Mouse (Mus musculus) MEL (cell line): ENCODE measurements around the gene Gm16181. TPM values are rescaled to one million over a fixed set of nuclear protein-coding genes. Genes with fewer than 3 reads are reported as not detected.

Experiments
- DNase-seq: peaks from one replicate; pipeline ENCODE4 v3.0.0; 2011; ENCODE audit warnings: low read depth, low spot score
- H3K27ac ChIP-seq: 2 replicates; pipeline ENCODE4 v1.5.1; 2012; ENCODE audit warnings: low read depth, mild to moderate bottlenecking, control low read depth, low read length, moderate library complexity; ENCODE audit not compliant: control insufficient read depth
- H3K27me3 ChIP-seq, 2 experiments: fragments of 150-350 bp in 1 of 2; sonication (generic) in 1 of 2; 2 replicates each; pipeline ENCODE4 v1.6.1; 2012; ENCODE audit warnings: low read length in 2 of 2, mild to moderate bottlenecking in 2 of 2, improper control_type of control experiment in 1 of 2, moderate library complexity in 1 of 2; ENCODE audit not compliant: insufficient read depth in 2 of 2, control insufficient read depth in 1 of 2
- H3K36me3 ChIP-seq, 2 experiments: 2 replicates each; pipeline ENCODE4 v1.6.1; 2012 to 2014; ENCODE audit warnings: low read length in 2 of 2, improper control_type of control experiment in 1 of 2, inconsistent platforms in 1 of 2, mild to moderate bottlenecking in 1 of 2; ENCODE audit not compliant: insufficient read depth in 2 of 2, control insufficient read depth in 1 of 2
- H3K4me1 ChIP-seq, 2 experiments: fragments of 150-350 bp in 1 of 2; sonication (generic) in 1 of 2; 2 replicates each; pipeline ENCODE4 v1.6.1; 2012; ENCODE audit warnings: low read length in 2 of 2, improper control_type of control experiment in 1 of 2, mild to moderate bottlenecking in 1 of 2; ENCODE audit not compliant: insufficient read depth in 2 of 2, control insufficient read depth in 1 of 2
- H3K4me3 ChIP-seq, 2 experiments: fragments of 150-350 bp in 1 of 2; sonication (generic) in 1 of 2; 2 replicates each; pipeline ENCODE4 v1.5.1; 2012; ENCODE audit warnings: low read depth in 2 of 2, low read length in 2 of 2, mild to moderate bottlenecking in 2 of 2, moderate library complexity in 2 of 2, control low read depth in 1 of 2, improper control_type of control experiment in 1 of 2; ENCODE audit not compliant: control insufficient read depth in 1 of 2, insufficient read depth in 1 of 2
- H3K79me2 ChIP-seq: 2 replicates; pipeline ENCODE4 v1.6.1; 2012; ENCODE audit warnings: mild to moderate bottlenecking, low read length, moderate library complexity; ENCODE audit not compliant: control insufficient read depth, poor library complexity, insufficient read depth
- H3K9ac ChIP-seq: 2 replicates; pipeline ENCODE4 v1.6.1; 2012; ENCODE audit warnings: low read depth, mild to moderate bottlenecking, control low read depth, low read length, moderate library complexity; ENCODE audit not compliant: control insufficient read depth, poor library complexity, severe bottlenecking
- H3K9me3 ChIP-seq: fragments of 150-350 bp; sonication (generic); replicated peaks from 2 replicates; pipeline ENCODE4 v1.6.1; 2012; ENCODE audit warnings: mild to moderate bottlenecking, low read length, improper control_type of control experiment, moderate library complexity; ENCODE audit not compliant: insufficient read depth
- CHD2 ChIP-seq: IDR thresholded peaks from 2 replicates; pipeline ENCODE4 v1.6.1; 2011; ENCODE audit warnings: low read length, improper control_type of control experiment
- CTCF ChIP-seq, 3 experiments: IDR thresholded peaks in 2 of 3; conservative IDR thresholded peaks in 1 of 3; 2 replicates each; pipeline ENCODE4 v1.5.1; 2011 to 2012; ENCODE audit warnings: low read length in 3 of 3, low read depth in 2 of 3, mild to moderate bottlenecking in 2 of 3, improper control_type of control experiment in 1 of 3, inconsistent platforms in 1 of 3, mixed read lengths in 1 of 3, moderate library complexity in 1 of 3; ENCODE audit not compliant: control insufficient read depth in 1 of 3, insufficient read depth in 1 of 3, poor library complexity in 1 of 3, severe bottlenecking in 1 of 3
- E2F4 ChIP-seq: IDR thresholded peaks from 2 replicates; pipeline ENCODE4 v1.6.1; 2011; ENCODE audit warnings: low read depth, low read length, improper control_type of control experiment, borderline replicate concordance
- ELF1 ChIP-seq: IDR thresholded peaks from 2 replicates; pipeline ENCODE4 v1.6.1; 2014; ENCODE audit warnings: low read depth, mild to moderate bottlenecking, inconsistent platforms, low read length, improper control_type of control experiment, moderate library complexity
- EP300 ChIP-seq, 2 experiments: IDR thresholded peaks; 2 replicates each; pipeline ENCODE4 v1.6.1; 2011; ENCODE audit warnings: improper control_type of control experiment in 2 of 2, low read length in 2 of 2, low read depth in 1 of 2, mild to moderate bottlenecking in 1 of 2
- GABPA ChIP-seq: IDR thresholded peaks from 2 replicates; pipeline ENCODE4 v1.6.1; 2012; ENCODE audit warnings: low read depth, mild to moderate bottlenecking, inconsistent platforms, low read length, improper control_type of control experiment, moderate library complexity
- GATA1 ChIP-seq: IDR thresholded peaks from 2 replicates; pipeline ENCODE4 v1.6.1; 2011; ENCODE audit warnings: low read depth, low read length, improper control_type of control experiment
- HCFC1 ChIP-seq: IDR thresholded peaks from 2 replicates; pipeline ENCODE4 v1.6.1; 2012; ENCODE audit warnings: low read depth, mild to moderate bottlenecking, inconsistent platforms, low read length, improper control_type of control experiment, moderate library complexity
- JUND ChIP-seq: IDR thresholded peaks from 2 replicates; pipeline ENCODE4 v1.6.1; 2011; ENCODE audit warnings: low read depth, mild to moderate bottlenecking, improper control_type of control experiment, low read length
- KAT2A ChIP-seq: conservative IDR thresholded peaks from 2 replicates; pipeline ENCODE4 v1.6.1; 2012; ENCODE audit warnings: low read depth, low read length, improper control_type of control experiment, inconsistent platforms
- MAFK ChIP-seq: IDR thresholded peaks from 2 replicates; pipeline ENCODE4 v1.6.1; 2011; ENCODE audit warnings: low read depth, mild to moderate bottlenecking, low read length, improper control_type of control experiment, borderline replicate concordance
- MAX ChIP-seq: IDR thresholded peaks from 2 replicates; pipeline ENCODE4 v1.6.1; 2011; ENCODE audit warnings: low read length, improper control_type of control experiment
- MEF2A ChIP-seq: IDR thresholded peaks from 2 replicates; pipeline ENCODE4 v1.6.1; 2014; ENCODE audit warnings: low read depth, mild to moderate bottlenecking, inconsistent platforms, low read length, improper control_type of control experiment; ENCODE audit not compliant: poor library complexity, insufficient replicate concordance, severe bottlenecking; ENCODE audit errors: extremely low read depth
- MXI1 ChIP-seq: IDR thresholded peaks from 2 replicates; pipeline ENCODE4 v1.6.1; 2011; ENCODE audit warnings: mild to moderate bottlenecking, low read depth, low read length, improper control_type of control experiment
- MYC ChIP-seq: IDR thresholded peaks from 2 replicates; pipeline ENCODE4 v1.6.1; 2011; ENCODE audit warnings: low read depth, mild to moderate bottlenecking, low read length, improper control_type of control experiment, moderate library complexity
- NELFE ChIP-seq: IDR thresholded peaks from 2 replicates; pipeline ENCODE4 v1.6.1; 2011; ENCODE audit warnings: low read depth, low read length, improper control_type of control experiment
- NRF1 ChIP-seq: IDR thresholded peaks from 2 replicates; pipeline ENCODE4 v1.6.1; 2014; ENCODE audit warnings: low read depth, mild to moderate bottlenecking, inconsistent platforms, low read length, improper control_type of control experiment, moderate library complexity; ENCODE audit not compliant: poor library complexity, insufficient read depth, severe bottlenecking
- POLR2A ChIP-seq, 2 experiments: IDR thresholded peaks; 2 replicates each; pipeline ENCODE4 v1.6.1; 2011 to 2012; ENCODE audit warnings: low read length in 2 of 2, mild to moderate bottlenecking in 2 of 2, control low read depth in 1 of 2, improper control_type of control experiment in 1 of 2, low read depth in 1 of 2, moderate library complexity in 1 of 2; ENCODE audit not compliant: control insufficient read depth in 1 of 2, insufficient read depth in 1 of 2, poor library complexity in 1 of 2
- POLR2AphosphoS2 ChIP-seq: IDR thresholded peaks from 2 replicates; pipeline ENCODE4 v1.6.1; 2011; ENCODE audit warnings: low read length, improper control_type of control experiment
- POLR2AphosphoS5 ChIP-seq: IDR thresholded peaks from 2 replicates; pipeline ENCODE4 v1.6.1; 2012; ENCODE audit warnings: low read depth, borderline replicate concordance, mild to moderate bottlenecking, inconsistent platforms, low read length, moderate library complexity, mixed read lengths
- RAD21 ChIP-seq: IDR thresholded peaks from 2 replicates; pipeline ENCODE4 v1.6.1; 2011; ENCODE audit warnings: mild to moderate bottlenecking, low read depth, low read length, improper control_type of control experiment
- RCOR1 ChIP-seq: IDR thresholded peaks from 2 replicates; pipeline ENCODE4 v1.6.1; 2012; ENCODE audit warnings: low read depth, mild to moderate bottlenecking, inconsistent platforms, low read length, improper control_type of control experiment
- SIN3A ChIP-seq: IDR thresholded peaks from 2 replicates; pipeline ENCODE4 v1.6.1; 2012; ENCODE audit warnings: low read length, improper control_type of control experiment, inconsistent platforms
- SMC3 ChIP-seq: IDR thresholded peaks from 2 replicates; pipeline ENCODE4 v1.6.1; 2011; ENCODE audit warnings: low read depth, low read length, improper control_type of control experiment
- TAL1 ChIP-seq: IDR thresholded peaks from 2 replicates; pipeline ENCODE4 v1.6.1; 2012; ENCODE audit warnings: mild to moderate bottlenecking, inconsistent platforms, low read length, moderate library complexity, mixed read lengths
- TBP ChIP-seq: IDR thresholded peaks from 2 replicates; pipeline ENCODE4 v1.8.0; 2011; ENCODE audit warnings: low read depth, low read length, improper control_type of control experiment
- TCF12 ChIP-seq: IDR thresholded peaks from 2 replicates; pipeline ENCODE4 v1.6.1; 2014; ENCODE audit warnings: low read depth, mild to moderate bottlenecking, inconsistent platforms, low read length, improper control_type of control experiment, moderate library complexity
- UBTF ChIP-seq: IDR thresholded peaks from 2 replicates; pipeline ENCODE4 v1.6.1; 2012; ENCODE audit warnings: low read depth, mild to moderate bottlenecking, inconsistent platforms, low read length, improper control_type of control experiment, moderate library complexity, borderline replicate concordance; ENCODE audit not compliant: insufficient read depth
- ZC3H11A ChIP-seq: IDR thresholded peaks from 2 replicates; pipeline ENCODE4 v1.6.1; 2012; ENCODE audit warnings: low read depth, mild to moderate bottlenecking, inconsistent platforms, low read length, improper control_type of control experiment
- ZMIZ1 ChIP-seq: IDR thresholded peaks from 2 replicates; pipeline ENCODE4 v1.6.1; 2012; ENCODE audit warnings: low read depth, mild to moderate bottlenecking, inconsistent platforms, low read length, improper control_type of control experiment, moderate library complexity
- ZNF384 ChIP-seq: IDR thresholded peaks from 2 replicates; pipeline ENCODE4 v1.6.1; 2012; ENCODE audit warnings: low read depth, mild to moderate bottlenecking, inconsistent platforms, low read length, improper control_type of control experiment
- polyA plus RNA-seq, 2 experiments: library from polyadenylated mRNA; stranded (reverse) in 1 of 2; unstranded in 1 of 2; fragments of >175 nt in 1 of 2; fragments of >200 nt in 1 of 2; gene quantifications; 2 replicates each; pipeline versions ENCODE4 v1.2.1 to v1.2.4; 2012; ENCODE audit warnings: low replicate concordance in 2 of 2, low read depth in 1 of 2; ENCODE audit not compliant: insufficient read length in 2 of 2, insufficient read depth in 1 of 2, missing spikeins in 1 of 2
- total RNA-seq: library from RNA; depleted of rRNA; stranded (reverse); fragments of 300-350 nt; gene quantifications from 2 replicates; pipeline ENCODE4 v1.2.3, GENCODE M21; 2012

The Gm16181 gene
- total and polyA plus RNA-seq, 3 experiments, result 0.58 TPM; not detected in 2

DNA sequence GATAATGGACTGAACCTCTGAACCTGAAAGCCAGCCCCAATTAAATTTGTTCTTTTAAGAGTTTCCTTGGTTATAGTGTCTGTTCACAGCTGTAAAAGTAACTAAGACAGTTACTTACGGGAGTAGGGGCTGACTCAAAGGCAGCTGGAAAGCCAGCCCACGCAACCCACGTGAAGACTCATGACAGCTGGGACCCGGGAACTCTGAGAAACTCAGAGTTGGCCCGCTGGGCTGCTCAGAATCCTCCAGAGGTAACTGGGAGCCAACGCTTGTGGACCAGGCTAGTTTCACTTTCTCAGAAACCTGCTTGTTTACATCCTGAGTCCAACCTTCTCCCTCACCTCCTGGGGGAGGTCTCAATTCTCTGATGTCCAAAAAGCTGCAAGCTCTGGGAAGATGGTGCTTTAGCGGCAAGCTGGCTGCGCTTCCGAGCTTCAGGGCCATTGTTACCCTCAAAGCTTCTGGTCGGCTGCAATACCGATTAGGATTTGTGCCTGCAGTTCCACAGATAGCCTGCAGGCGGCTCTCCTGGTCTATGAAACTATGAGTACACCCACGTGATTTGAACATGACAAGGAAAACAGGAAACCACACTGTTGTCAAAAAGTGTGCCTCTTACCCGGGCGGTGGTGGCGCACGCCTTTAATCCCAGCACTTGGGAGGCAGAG lies 37.3 kb downstream of the Gm16181 start (continued):
- TF ChIP-seq POLR2AphosphoS2 (no peak), RAD21 (peak; percentile 89), EP300 (IDR thresholded peaks at IDR 0.05; ENCODE audit: low read depth in 1 of 2, low read length in 2 of 2) (0 out of 4 replicates have a peak, but pooled peaks of 1 of the 2 experiments have one; percentile 10)

DNA sequence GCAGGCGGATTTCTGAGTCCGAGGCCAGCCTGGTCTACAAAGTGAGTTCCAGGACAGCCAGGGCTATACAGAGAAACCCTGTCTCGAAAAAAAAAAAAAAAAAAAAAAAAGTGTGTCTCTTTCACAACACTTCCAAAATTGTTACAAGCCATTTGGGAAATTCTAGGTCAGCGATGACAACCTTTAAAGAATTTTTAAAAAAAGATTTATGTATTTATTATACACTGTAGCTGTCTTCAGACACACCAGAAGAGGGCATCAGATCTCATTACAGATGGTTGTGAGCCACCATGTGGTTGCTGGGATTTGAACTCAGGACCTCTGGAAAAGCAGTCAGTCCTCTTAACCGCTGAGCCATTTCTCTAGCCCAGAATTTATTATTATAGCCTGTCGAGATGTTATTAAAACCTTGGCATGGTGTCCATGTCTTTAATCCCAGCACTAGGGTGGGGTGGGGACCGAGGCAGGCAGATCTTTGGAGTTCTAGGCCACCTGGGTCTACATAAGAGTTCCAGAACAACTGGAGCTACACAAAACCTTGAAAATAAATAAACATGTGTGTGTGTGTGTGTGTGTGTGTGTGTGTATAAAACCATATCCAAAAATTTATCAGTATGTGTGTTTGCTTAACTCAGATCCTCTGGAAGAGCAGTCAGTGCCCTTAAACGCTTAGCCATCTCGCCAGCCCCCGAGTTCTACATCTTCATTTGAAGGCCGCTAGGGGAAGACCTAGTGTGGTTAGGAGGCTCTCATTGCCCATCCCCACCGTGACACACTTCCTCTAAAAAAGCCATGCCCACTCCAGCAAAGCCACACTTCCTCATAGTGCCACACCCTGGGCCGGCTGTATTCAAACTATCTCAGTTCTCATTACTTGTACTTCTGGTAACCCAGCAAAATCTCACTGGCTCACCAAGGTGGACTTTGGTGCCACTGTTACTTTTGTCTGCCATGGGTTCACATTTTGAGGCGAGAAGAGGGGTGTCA lies 38.2 kb downstream of the Gm16181 start:
- peaks cover 7 to 19% of the 10 kb centered on the region in 2 experiments for H3K4me1 ChIP-seq
- no peaks in the 10 kb centered on the region for H3K9me3 ChIP-seq
- peak; percentile 100 for DNase-seq
- peaks cover 3% of the 10 kb centered on the region; the same call in 1 of the 2 replicates for H3K79me2 ChIP-seq
- H3K27ac ChIP-seq, result peak overlapping the region; percentile 63
- peaks cover 0 to 8% of the 10 kb centered on the region in 2 experiments; a peak in 1 of 4 replicates for H3K36me3 ChIP-seq
- peak overlapping the region; percentile 15 to 47 for H3K4me3 ChIP-seq
- no peaks in the 10 kb centered on the region for H3K27me3 ChIP-seq
- peak overlapping the region; percentile 50 for H3K9ac ChIP-seq
- TF ChIP-seq ELF1 (peak; percentile 95), KAT2A (peak; percentile 59), TBP (peak; percentile 92), RCOR1 (peak; percentile 32; the same call in 1 of the 2 replicates), E2F4 (no peak), EP300 (IDR thresholded peaks at IDR 0.05; ENCODE audit: low read depth in 1 of 2, low read length in 2 of 2) (peak in 1 of 2 experiments; percentile 73; a peak in 2 of 4 replicates), ZMIZ1 (peak; percentile 66), ZNF384 (peak; percentile 85), ZC3H11A (no peak; the same call in 1 of the 2 replicates), GATA1 (0 out of 2 replicates have a peak, but pooled peaks have one; percentile 29), NELFE (peak; percentile 85), JUND (peak; percentile 70), TCF12 (peak; percentile 80), MAX (peak; percentile 89), MEF2A (no peak), SIN3A (peak; percentile 97), RAD21 (no peak), CHD2 (peak; percentile 43; the same call in 1 of the 2 replicates), MYC (peak; percentile 93), POLR2A (IDR thresholded peaks at IDR 0.05; ENCODE audit: control insufficient read depth in 1 of 2, insufficient read depth in 1 of 2, low read depth in 1 of 2, low read length in 2 of 2, poor library complexity in 1 of 2) (peak; percentile 67 to 88; a peak in 3 of 4 replicates), UBTF (0 out of 2 replicates have a peak, but pooled peaks have one; percentile 67), CTCF (IDR thresholded peaks at IDR 0.05 in 2 of 3, conservative IDR thresholded peaks at IDR 0.05 in 1 of 3; ENCODE audit: control insufficient read depth in 1 of 3, insufficient read depth in 1 of 3, low read depth in 2 of 3, low read length in 3 of 3, poor library complexity in 1 of 3, severe bottlenecking in 1 of 3) (peak; percentile 60 to 80 (median 61)), SMC3 (peak; percentile 45), MXI1 (peak; percentile 95), TAL1 (no peak), GABPA (peak; percentile 66), POLR2AphosphoS5 (no peak), HCFC1 (peak; percentile 87), MAFK (no peak), NRF1 (no peak)
